Mouse (Mus musculus) ovary, adult 2 months (tissue): ENCODE results near the gene Pon2. TPM values are rescaled to one million over a fixed set of nuclear protein-coding genes. Genes with fewer than 3 reads are reported as not detected.

Experiments used
- polyA plus RNA-seq: library from polyadenylated mRNA; depleted of rRNA; stranded (reverse); fragments of >200 nt; gene quantifications from 2 replicates; pipeline ENCODE4 v1.2.3, GENCODE M21; 2012; rRNA removed

Gene Pon2
- 9.7 and 10.2 TPM in 2 replicates for polyA plus RNA-seq

GRCm38 (mm10) chr6:5298092-5298554, at the start of gene Pon2:
Pon2 (minus strand) TSS chr6:5298455.

GRCm38 (mm10) chr6:5255722-5256451, 42.4 kb downstream of the Pon2 start, which contains the start of gene Pon3:
Pon3 (minus strand) TSS chr6:5256286.

Other genes starting within 250 kb of the Pon2 start
- 0.19 and 0.62 TPM in 2 replicates for gene Pon1, start 104.5 kb downstream of the Pon2 start, polyA plus RNA-seq
- 5.1 and 6.6 TPM in 2 replicates for gene Pon3, start 42.2 kb downstream of the Pon2 start, polyA plus RNA-seq
- 8.6 and 9.9 TPM in 2 replicates for gene Asb4, start 84.9 kb upstream of the Pon2 start, polyA plus RNA-seq
- 23.1 and 27.2 TPM in 2 replicates for gene Pdk4, start 197.9 kb upstream of the Pon2 start, polyA plus RNA-seq